Mouse (Mus musculus): ENCODE measurements around the gene Milr1.

The Milr1 gene

DNA sequence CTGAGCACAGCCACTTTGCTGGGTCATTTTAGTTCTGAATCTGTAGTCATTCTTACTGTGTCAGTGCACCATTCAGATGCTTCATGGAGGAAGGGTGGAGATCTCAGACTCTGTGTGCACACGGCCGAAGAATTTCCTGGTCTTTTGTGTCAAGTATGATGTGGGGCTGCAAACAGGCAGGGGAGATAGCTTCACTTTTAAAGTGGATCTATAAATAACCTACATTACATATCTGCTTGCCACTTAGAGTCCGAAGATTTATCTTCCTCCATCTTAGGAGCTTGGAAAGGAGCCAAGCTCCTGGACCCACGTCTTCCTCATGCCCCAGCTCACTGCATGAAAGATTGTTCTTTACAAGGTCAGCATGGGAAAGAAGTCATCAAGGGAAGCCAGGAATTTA lies 20.3 kb upstream of the Milr1 start:
- 77% methylated on average over 4 of the region's 4 CpGs for WGBS

DNA sequence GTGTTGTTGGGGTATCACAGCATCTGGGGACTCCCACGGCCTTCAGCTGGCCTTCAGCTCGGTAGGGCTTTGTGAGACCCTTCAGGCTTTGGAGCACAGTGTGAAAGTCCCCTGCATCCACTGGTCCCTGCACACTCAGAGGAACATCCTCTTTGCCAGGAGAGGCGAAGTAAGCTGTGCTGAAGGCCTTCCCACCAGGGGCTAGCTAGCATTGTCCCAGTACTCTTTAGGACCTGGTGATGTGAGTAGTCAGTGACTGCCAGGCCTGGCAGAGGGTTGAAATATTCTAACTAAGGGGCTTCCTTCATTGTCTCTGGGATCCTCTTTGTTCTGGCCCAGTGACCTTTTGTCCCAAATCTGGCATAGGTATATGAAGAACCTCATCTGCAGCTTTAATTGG lies 14.4 kb upstream of the Milr1 start:
- 72% methylated on average over 3 of the region's 3 CpGs for WGBS

DNA sequence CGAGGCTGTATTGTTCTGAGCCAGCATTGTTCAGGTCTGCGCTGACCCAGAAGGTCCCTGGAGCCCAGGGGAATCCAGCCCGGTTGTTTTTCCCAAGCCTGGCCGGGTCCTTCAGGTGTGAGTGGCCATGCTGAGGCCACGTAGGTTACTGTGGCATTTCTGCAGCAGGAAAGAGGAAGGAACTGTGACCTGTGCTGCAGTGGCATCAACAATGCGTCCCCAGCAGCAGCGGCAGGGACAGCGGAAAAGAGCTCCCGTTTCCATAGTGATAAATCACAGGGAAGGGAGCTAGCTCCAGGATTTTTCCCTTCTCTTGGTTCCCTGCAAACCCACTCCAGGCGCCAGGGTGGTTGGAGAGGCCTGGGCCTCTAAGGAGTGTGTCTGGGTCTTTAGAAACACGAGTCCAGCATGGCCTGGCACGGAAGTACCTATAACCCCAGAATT lies 13.8 kb upstream of the Milr1 start:
- 22% methylated on average over 12 of the region's 12 CpGs for WGBS

DNA sequence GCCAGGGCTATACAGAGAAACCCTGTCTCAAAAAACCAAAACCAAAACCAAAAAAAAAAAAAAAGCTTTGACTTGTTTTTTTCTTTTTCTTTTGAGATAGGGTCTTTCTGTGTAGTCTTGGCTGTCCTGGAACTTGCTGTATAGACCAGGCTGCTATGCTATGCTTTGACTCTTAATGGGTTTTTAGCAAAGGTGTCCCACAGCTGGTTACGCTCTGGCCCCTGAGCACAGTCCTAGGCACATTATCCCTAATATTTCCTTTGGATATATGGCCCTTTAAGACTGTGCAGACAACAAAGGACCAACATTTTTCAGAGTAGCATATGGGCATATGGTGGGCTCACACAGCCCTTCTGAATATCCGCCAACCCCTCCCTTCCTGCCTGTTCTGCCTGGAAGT lies 11.9 kb upstream of the Milr1 start:
- whole genome bisulfite sequencing, result 89% methylated on average over 2 of the region's 2 CpGs

DNA sequence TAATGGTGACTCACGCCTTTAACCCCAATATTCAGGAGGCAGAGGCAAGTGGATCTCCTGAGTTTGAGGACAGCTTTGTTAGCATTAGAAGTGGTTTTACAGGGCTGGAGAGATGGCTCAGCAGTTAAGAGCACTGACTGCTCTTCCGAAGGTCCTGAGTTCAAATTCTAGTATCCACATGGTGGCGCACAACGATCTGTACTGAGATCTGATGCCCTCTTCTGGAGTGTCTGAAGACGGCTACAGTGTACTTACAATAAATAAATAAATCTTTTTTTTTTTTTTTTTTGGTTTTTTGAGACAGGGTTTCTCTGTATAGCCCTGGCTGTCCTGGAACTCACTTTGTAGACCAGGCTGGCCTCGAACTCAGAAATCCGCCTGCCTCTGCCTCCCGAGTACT lies 10.3 kb upstream of the Milr1 start:
- WGBS, result 94% methylated on average over 5 of the region's 8 CpGs

DNA sequence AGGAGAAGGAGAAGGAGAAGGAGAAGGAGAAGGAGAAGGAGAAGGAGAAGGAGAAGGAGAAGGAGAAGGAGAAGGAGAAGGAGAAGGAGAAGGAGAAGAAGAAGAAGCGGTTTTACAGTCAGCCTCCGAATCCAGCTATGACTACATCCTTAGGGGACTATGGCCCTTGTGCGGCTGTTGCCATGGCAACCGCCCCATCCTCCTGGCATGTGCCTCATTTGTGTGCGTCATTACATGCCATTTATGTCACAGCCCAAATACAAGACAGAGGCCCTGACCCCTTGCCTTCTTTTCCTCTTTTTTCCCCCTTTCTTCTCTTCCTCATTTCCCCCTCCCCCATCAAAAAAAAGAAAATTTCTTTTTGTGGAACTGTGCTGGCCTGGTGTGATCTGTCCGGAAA lies 9.8 kb upstream of the Milr1 start:
- WGBS, result 48% methylated on average over 6 of the region's 6 CpGs

DNA sequence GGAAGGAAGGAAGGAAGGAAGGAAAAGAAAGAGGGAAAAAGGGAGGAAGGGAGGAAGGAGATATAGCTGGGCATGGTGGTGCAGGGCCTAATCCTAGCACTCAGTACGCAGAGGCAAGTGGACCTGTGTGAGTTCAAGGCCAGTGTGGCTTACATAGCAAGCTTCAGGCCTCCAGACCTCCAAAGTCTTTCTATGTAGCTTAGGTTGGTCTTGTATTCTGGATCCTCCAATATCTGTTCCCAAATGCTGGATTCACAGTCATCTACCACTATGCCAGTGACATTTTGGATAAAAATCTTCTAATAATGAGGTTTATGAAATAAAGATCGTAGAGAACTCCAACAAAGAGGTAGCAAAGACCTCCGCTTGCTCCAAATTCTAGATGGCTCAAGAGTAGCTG lies 9.2 kb upstream of the Milr1 start:
- 95% methylated on average over 3 of the region's 3 CpGs for WGBS

DNA sequence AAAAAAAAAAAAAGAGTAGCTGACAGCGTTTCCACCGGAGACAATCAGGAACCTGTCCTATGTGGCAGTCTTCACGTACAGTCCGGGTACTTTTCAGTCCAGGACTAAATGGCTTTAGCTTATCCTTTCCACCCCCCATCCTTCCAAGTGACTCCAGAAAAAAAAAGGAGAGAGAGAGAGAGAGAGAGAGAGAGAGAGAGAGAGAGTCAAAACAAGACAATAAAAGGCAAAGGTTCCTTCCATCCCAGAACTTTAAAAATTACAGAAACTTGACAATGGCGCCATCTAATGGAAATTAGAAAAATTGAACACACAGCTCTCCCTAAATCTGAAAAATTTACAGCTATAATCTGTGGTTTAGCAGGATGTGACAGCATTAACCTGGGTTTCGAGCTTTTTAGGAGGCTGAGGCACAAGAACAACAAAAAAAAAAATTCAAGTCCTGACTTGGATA lies 8.6 kb upstream of the Milr1 start:
- WGBS, result 41% methylated on average over 6 of the region's 6 CpGs

DNA sequence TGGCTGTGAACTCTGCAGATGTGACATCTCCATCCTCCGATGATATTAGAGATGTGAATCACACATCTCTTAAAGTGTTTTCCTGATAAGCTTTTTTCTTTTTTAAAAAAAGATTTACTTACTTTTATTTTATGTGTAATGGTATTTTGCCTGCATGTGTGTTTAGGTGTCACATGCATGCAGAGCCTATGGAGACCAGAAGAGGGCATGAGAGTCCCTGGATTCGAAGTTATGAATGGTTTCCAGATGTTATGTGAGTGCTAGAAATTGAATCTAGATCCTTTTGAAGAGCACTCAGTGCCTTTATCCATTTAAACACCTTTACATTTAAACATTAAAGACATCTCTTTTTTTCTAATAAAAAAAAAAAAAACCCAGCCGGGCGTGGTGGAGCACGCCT lies 6.1 kb upstream of the Milr1 start:
- WGBS, result 90% methylated on average over 5 of the region's 5 CpGs

DNA sequence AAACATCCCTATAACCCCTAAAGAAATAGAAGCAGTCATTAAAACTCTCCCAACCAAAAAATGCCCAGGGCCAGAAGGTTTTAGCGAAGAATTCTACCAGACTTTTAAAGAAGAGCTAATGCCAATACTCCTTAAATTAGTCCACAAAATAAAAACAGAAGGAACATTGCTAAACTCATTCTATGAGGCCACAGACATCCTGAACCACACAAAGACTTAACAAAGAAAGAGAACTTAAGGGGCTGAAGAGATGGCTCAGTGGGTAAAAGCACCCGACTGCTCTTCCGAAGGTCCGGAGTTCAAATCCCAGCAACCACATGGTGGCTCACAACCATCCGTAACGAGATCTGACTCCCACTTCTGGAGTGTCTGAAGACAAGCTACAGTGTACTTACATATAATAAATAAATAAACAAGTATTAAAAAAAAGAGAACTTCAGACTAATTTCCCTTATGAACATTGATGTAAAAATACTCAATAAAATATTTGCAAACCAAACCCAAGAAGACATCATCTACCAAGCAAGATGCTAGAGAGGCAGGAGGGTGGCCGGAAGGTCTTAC lies 1.4 kb upstream of the Milr1 start:
- 93% methylated on average over 7 of the region's 7 CpGs for WGBS

DNA sequence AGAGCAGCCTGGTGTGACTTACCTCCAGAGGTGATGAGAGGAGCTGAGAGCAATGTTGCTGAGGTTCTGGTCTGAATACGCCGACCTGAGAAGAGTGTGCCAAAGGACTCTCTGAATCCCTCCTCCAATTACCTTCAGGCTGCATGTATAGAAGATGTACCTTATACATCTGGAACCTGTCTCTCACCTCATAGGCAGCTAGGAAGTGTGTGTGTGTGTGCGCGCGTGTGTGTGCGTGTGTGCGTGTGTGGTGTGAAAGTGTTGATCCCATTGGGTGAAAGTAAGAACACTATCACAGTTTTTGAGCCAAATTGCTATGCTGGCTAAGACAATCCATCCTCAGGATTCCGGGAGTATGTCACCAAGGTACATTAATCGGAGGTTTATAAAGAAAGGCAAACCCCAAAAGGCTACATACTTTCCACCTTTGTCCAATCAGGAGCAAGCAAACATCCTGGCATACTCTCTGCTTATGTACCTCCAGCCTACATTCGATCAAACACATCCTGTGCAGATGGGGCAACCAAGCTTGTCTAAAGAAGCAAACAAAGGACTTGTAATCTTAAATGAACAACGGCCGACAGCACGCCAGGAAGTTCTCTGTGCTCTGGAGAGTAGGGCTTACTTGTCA lies 790 bp upstream of the Milr1 start, which contains the start of gene Pecam1:
Pecam1 (minus strand) TSS at position 508 of the 631 bp plus-strand sequence.
- 84% methylated on average over 13 of the region's 13 CpGs for WGBS

DNA sequence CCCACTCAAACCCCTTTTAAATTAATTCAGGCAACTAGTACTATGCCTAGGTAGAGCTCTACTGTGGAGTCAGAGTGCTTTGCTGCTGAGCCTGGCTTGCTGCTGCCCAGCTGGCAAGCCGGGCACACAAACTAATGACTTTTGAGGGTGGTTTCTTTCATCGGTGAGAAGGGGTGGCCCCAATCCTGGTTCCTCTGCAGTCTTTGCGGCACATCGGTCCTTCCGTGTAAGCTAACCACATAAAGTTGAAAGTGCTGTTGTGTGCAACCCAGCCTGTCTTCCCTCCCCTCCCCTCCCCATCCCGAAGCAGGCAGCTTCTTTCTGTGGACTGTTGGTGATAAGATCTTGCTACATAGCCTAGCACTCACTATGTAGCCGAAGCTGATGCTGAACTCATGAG lies 1.1 kb downstream of the Milr1 start:
- WGBS, result 81% methylated on average over 7 of the region's 7 CpGs

DNA sequence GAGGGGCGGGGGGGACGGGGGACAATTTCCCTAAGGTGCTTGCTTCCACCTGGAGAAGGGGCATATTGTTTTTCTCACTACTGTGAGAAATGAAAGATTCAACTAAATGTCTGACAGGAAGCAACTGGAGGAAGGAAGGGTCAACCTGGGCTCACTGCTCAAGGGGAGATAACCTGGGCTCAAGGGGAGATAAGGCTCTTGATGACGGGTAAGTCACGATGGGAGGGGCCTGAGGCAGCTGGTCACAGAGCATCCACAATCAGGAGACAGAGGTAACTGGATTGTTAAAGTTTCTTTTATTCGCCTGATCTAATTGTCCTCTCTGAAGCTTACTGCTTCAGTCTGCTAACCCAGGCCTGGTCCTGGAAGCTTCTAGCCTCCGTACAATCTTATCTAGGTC lies 2.3 kb downstream of the Milr1 start:
- WGBS, result 92% methylated on average over 6 of the region's 6 CpGs

DNA sequence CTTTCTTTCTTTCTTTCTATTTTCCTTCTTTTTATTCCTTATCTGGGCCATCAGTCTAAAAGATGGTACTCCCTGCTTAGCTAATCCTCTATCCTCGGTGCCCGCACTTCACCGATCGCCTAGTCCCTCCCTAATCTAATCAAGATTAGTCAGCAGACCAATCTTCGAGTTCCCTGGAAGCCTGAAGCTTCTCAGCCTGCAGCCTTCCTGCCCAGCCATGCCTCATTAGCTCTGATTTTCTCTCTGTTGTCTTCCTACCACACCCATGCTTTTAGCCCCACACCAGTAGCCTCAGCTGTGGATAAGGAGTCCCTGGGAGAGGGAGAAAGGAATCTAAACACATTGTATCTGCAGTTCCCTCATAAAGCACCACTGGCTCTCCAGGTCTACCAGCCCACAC lies 4.6 kb downstream of the Milr1 start:
- 44% methylated on average over 5 of the region's 5 CpGs for WGBS

DNA sequence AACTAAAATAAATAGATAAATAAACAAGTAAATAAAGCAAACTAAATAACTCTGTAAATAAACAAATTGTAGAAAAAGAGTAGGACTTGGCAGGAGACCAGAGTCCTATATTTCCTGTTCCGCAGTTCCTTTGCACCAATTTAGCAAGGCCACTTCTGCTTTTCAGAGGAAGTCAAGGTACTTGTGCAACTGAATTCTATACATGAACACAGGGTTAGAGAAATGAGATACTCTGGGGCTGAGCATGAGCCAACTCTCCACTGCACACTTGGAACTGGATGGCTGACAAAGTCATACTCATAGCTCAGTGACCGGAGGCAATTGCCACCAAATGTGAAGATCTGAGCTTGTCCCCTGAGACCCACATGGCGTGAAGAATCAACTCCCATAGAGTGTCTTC lies 8.0 kb downstream of the Milr1 start:
- WGBS, result 92% methylated on average over 3 of the region's 3 CpGs

DNA sequence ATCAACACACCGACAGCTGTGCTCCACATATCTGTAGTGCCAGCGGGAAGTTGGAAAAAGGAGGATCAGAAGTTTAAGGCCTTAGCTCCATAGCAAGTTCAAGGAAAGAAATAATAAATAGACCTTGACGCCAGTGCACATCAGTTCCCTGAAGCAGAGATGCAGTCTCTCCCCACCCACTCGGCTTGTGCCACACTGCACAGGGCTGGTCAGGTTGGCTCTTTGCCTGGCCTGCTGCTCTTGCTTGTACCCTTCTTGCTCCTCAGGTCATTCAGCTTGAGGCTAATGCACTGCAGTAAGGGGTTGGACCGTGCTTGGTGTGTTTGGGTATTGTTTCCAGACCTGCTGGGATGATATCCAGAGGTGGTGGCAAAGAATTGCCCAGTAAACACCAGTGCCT lies 9.5 kb downstream of the Milr1 start:
- WGBS, result 90% methylated on average over 5 of the region's 5 CpGs

DNA sequence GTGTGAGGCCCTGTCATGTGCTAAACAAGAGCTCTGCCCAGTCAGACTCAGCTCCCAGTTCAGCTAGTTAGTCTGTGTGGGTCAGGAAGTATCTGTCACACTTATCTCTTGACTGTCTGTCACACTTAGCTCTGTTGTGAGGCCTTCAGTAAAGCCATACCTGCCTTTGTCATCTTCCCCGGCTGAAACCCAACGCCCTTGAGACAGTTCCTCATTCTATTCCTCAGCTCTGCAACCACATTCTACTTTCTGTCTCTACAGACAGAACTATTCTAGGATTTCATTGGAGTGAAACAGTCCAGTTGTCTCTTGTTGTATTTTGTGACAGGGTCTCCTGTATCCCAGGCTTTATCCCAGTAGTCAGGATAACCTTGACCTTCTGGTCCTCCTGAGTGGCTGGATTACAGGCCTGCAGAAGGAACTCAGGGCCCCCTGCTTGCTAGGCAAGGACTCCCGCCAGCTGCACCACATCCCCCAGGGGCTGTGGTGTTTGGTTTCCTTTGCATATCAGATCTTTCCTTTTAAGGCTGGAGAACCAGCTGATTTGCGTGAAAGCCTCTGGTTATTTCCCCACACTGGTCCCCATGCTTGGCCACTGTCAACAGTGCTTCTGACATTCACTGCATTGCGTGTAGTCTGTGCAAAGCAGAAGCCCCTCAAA lies 11.2 kb downstream of the Milr1 start:
- WGBS, result 77% methylated on average over 5 of the region's 5 CpGs

DNA sequence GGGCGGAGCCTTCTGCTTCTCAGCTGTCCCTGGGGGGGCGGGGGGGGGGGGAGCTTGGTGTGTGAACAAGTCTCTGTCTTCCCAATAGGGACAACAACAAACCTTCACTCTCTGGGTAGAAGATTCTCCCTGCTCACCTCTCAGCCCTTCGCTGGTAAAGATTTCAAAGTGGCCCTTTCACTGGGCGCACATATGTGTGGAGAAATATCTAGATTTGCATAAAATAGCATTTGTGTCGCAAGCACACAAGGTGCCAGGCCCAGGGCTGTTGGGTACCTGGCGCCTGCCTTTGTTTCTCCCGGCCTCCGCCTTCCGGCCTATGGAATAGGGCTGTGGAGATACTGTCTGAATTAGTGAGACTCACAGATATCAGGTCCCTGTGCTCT lies 11.8 kb downstream of the Milr1 start:
- WGBS, result 86% methylated on average over 9 of the region's 9 CpGs

DNA sequence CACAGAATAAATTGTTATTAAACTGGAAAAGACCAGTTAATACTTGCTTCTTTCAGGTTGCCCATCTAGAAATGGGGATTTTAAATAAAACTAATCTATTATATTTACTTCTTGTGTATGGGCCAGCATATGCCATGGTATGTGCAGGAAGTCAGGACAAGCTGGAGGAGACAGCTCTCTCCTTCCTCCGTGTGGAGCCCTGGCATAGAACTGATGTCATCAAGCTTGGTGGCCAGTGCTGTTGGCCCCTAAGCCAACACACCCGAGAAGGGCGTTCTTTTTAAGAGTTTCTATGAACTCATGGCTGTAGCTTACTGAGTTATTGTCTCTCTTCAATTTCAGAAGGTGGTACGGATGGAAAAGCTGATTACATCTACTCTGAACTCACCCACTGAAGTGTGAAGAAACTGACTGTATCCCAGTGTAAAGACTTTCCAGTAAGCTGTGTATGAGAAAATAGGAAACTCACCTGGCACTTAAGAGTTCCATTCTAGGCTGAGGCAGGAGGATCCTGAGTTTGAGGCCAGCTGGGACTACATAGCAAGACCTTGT lies 15.7 kb downstream of the Milr1 start:
- 91% methylated on average over 4 of the region's 4 CpGs for WGBS

DNA sequence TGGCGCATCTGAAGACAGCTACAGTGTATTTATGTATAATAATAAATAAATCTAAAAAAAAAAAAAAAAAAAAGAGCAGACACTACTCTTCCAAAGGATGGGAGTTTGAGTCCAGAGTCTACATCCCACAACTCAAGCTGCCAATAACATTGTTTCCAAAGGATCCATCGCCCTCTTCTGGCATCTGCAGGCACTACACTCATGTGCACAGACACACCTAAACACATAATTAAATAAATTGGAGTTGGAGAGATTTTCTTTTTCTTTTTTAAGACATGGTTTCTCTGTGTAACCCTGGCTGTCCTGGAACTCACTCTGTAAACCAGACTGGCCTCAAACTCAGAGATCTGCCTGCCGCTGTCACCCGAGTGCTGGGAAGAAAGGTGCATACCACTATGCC lies 16.5 kb downstream of the Milr1 start:
- 96% methylated on average over 4 of the region's 4 CpGs for WGBS

DNA sequence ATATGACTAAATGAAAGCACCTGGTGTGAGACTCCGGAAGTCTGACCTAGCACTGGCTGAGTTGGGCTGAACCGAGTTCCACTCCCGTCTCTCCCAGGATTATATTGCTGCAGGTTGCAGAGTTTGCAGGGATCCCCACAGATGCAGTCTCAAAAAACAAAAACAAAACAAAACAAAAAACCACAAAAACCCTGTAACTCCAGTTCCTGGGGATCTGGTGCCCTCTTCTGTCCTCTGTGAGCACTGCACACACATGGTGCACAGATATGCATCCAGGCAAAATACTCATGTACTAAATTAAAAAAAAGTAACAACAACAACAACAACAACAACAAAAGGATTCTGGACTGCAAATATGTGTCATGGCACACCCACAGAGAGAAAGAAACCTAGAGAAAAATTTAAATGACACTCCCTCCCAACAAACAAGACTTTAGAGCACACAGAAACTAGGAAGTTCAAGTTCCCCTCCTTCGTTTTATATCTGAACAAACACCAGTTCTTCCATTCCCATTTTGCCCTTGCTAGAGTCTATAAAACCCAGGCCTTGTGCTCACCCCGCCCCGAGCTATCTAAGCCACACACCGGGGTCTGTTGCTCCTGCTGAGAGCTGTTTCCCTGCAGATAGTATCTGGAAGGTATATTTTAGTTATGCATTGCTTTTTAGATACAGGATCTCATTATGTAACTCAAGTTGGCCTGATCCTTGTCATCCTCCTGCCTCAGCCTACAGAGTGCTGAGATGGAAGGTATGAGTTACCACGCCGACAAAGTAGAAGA lies 19.4 kb downstream of the Milr1 start:
- 93% methylated on average over 9 of the region's 9 CpGs for WGBS

DNA sequence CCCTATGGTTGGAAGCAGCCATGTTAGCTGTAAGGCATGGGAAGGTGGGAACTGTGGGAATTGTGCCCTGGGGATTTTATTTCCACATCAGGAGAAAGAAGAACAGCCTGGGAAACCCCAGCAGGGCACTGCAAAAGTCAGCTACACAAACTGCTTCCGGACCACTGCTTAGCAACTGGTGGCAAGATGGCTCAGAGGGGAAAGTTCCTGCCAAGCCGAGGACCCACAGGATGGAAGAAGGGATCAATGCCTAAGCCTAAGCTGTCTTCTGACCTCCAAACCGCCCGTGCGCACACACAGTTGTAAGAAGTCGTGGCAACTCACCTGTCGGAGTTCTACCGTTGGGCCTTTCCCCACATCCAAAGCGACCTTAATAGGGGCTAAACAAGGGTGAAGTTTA lies 22.0 kb downstream of the Milr1 start:
- 95% methylated on average over 9 of the region's 9 CpGs for WGBS

Measured in cerebral cortex, adult 2 months (tissue).